Mouse (Mus musculus) testis, adult 2 months (tissue): Measurements from ENCODE around the gene Smc3.

ENCODE experiments used
- CTCF ChIP-seq: fragments of 200-500 bp; IDR thresholded peaks from 2 replicates; pipeline ENCODE4 v1.5.1; 2012; ENCODE audit warnings: low read depth, mild to moderate bottlenecking, inconsistent platforms, low read length, moderate library complexity; ENCODE audit not compliant: control insufficient read depth, insufficient read depth, insufficient replicate concordance
- POLR2A ChIP-seq: fragments of 200-500 bp; IDR thresholded peaks from 2 replicates; pipeline ENCODE4 v1.6.1; 2012; ENCODE audit warnings: low read depth, mild to moderate bottlenecking, inconsistent platforms, low read length, moderate library complexity; ENCODE audit not compliant: control insufficient read depth

- TF ChIP-seq CTCF: no peak
- no peak for TF ChIP-seq POLR2A
These were observed 26.1 kb upstream of the Smc3 start for GRCm38 (mm10) chr19:53574131-53574530.
